Mouse (Mus musculus) B cell, adult (primary cell): ENCODE measurements around the gene Leng9. TPM values are rescaled to one million over a fixed set of nuclear protein-coding genes. Genes with fewer than 3 reads are reported as not detected.

Source experiments
- total RNA-seq: library from RNA; stranded (reverse); gene quantifications from 4 replicates; pipeline ENCODE4 v1.2.4, GENCODE M21; 2023; ENCODE audit not compliant: inconsistent age

The Leng9 gene
- 30.9 to 34.8 TPM (median 34.3 TPM) in 4 replicates for total RNA-seq

GRCm38 (mm10) chr7:4150059-4150541, at the start of gene Leng9:
Gene Leng9, minus strand, starts transcription at chr7:4150374.

GRCm38 (mm10) chr7:4164090-4164910, 14.1 kb upstream of the Leng9 start, which contains the start of gene Cdc42ep5:
Gene Cdc42ep5, minus strand, starts transcription at chr7:4164860.

GRCm38 (mm10) chr7:4136771-4137531, 13.2 kb downstream of the Leng9 start, which contains the start of gene Leng8:
Gene Leng8, plus strand, starts transcription at chr7:4137039.

GRCm38 (mm10) chr7:4119344-4119902, 30.8 kb downstream of the Leng9 start, which contains the start of gene Ttyh1:
Gene Ttyh1, plus strand, starts transcription at chr7:4119408.

Other genes starting within 250 kb of the Leng9 start
- 3.5 to 5.5 TPM (median 4.5 TPM) in 4 replicates for gene Lilra6, start 234.9 kb downstream of the Leng9 start, total RNA-seq
- gene Lair1, start 87.2 kb downstream of the Leng9 start, total RNA-seq = 5.7 to 10.8 TPM (median 8.7 TPM) in 4 replicates
- gene Ttyh1, start 31.0 kb downstream of the Leng9 start, total RNA-seq = 0.13 to 0.30 TPM in 2 of 4 replicates, not detected in the others
- 420 to 454 TPM (median 449 TPM) in 4 replicates for gene Leng8, start 13.3 kb downstream of the Leng9 start, total RNA-seq
- gene Cdc42ep5, start 14.5 kb upstream of the Leng9 start, total RNA-seq = not detected in 4 replicates
- gene Lilra5, start 87.4 kb upstream of the Leng9 start, total RNA-seq = 0.24 TPM in 1 of 4 replicates, not detected in the others
- gene Ncr1, start 187.3 kb upstream of the Leng9 start, total RNA-seq = 0.48 to 1.2 TPM (median 1.0 TPM) in 4 replicates
- 0.15 to 0.42 TPM (median 0.16 TPM) in 3 of 4 replicates, not detected in the other for gene Gp6, start 247.4 kb upstream of the Leng9 start, total RNA-seq